Mouse (Mus musculus) lung, adult 2 months (tissue): Measurements from ENCODE around the gene Nt5dc3. TPM values are rescaled to one million over a fixed set of nuclear protein-coding genes. Genes with fewer than 3 reads are reported as not detected.

Source experiments
- DNase-seq: peaks from one replicate; pipeline ENCODE4 v3.0.0; 2022
- H3K4me1 ChIP-seq: fragments of 200-500 bp; 2 replicates; pipeline ENCODE4 v1.6.1; 2011; ENCODE audit warnings: low read length; ENCODE audit not compliant: control insufficient read depth, insufficient read depth
- H3K4me3 ChIP-seq: fragments of 200-500 bp; replicated peaks from 2 replicates; pipeline ENCODE3; 2011; ENCODE audit warnings: low read depth, mild to moderate bottlenecking, control low read depth, low read length; ENCODE audit errors: extremely low read depth
- CTCF ChIP-seq: fragments of 200-500 bp; IDR thresholded peaks from 2 replicates; pipeline ENCODE4 v1.5.1; 2011; ENCODE audit warnings: mild to moderate bottlenecking, low read length, control low read depth; ENCODE audit not compliant: insufficient read depth
- POLR2A ChIP-seq: fragments of 200-500 bp; IDR thresholded peaks from 2 replicates; pipeline ENCODE4 v1.6.1; 2011; ENCODE audit warnings: low read depth, mild to moderate bottlenecking, control low read depth, low read length, borderline replicate concordance; ENCODE audit errors: extremely low read depth
- WGBS: fragments of 180-500 bp; shearing (Covaris S2); methylation state at CpG from one replicate; pipeline ENCODE4 v1.1.7; 2018; 5-methylcytosine and 5-hydroxymethylcytosine counted together
- polyA plus RNA-seq: library from polyadenylated mRNA; depleted of rRNA; stranded (reverse); fragments of >200 nt; gene quantifications from 2 replicates; pipeline ENCODE4 v1.2.3, GENCODE M21; 2012

The Nt5dc3 gene
- polyA plus RNA-seq, 1 experiment: 12.8 TPM

- no peak overlapping the region for H3K4me3 ChIP-seq
- TF ChIP-seq CTCF: no peak
- no peak for TF ChIP-seq POLR2A
- WGBS: 45% methylated on average over 5 of the region's 5 CpGs
- peaks cover 5% of the 10 kb centered on the region for H3K4me1 ChIP-seq
- no peak for DNase-seq
Observed at GRCm38 (mm10) chr10:86788193-86788592, 9.4 kb downstream of the Nt5dc3 start.

- WGBS: 82% methylated on average over 7 of the region's 7 CpGs
- H3K4me1 ChIP-seq: peaks cover 4% of the 10 kb centered on the region
- DNase-seq: no peak
- no peak overlapping the region for H3K4me3 ChIP-seq
- no peak for TF ChIP-seq CTCF
Observed at GRCm38 (mm10) chr10:86789146-86789672, 10.4 kb downstream of the Nt5dc3 start.

- no peak for DNase-seq
- TF ChIP-seq CTCF (no peak), POLR2A (no peak)
- Histone ChIP-seq H3K4me1 (peaks cover 2% of the 10 kb centered on the region; the same call in 1 of the 2 replicates), H3K4me3 (no peak overlapping the region)
- WGBS: 67% methylated on average over 7 of the region's 7 CpGs
Observed at GRCm38 (mm10) chr10:86791507-86792184, 12.8 kb downstream of the Nt5dc3 start.

GRCm38 (mm10) chr10:86793509-86793951 is 14.7 kb downstream of the Nt5dc3 start:
- Histone ChIP-seq H3K4me3 (no peak overlapping the region), H3K4me1 (peaks cover 2% of the 10 kb centered on the region; the same call in 1 of the 2 replicates)
- peak; percentile 18 for DNase-seq
- no peak for TF ChIP-seq POLR2A
- TF ChIP-seq CTCF: no peak
- WGBS: 61% methylated on average over 2 of the region's 2 CpGs

- no peak overlapping the region for H3K4me3 ChIP-seq
- TF ChIP-seq CTCF (no peak), POLR2A (no peak)
- peaks cover 2% of the 10 kb centered on the region; the same call in 1 of the 2 replicates for H3K4me1 ChIP-seq
- DNase-seq: no peak
- 86% methylated on average over 4 of the region's 4 CpGs for WGBS
Observed at GRCm38 (mm10) chr10:86794196-86794595, 15.4 kb downstream of the Nt5dc3 start.

- 92% methylated on average over 9 of the region's 9 CpGs for WGBS
- TF ChIP-seq CTCF: no peak
- TF ChIP-seq POLR2A: no peak
Observed at GRCm38 (mm10) chr10:86794794-86795535, 16.2 kb downstream of the Nt5dc3 start.

GRCm38 (mm10) chr10:86796073-86796741 is 17.4 kb downstream of the Nt5dc3 start:
- WGBS: 92% methylated on average over 5 of the region's 5 CpGs
- TF ChIP-seq POLR2A: no peak
- TF ChIP-seq CTCF: no peak
- 0 out of 2 replicates have a peak, but pooled peaks cover 2% of the 10 kb centered on the region for H3K4me1 ChIP-seq

More at GRCm38 (mm10) chr10:86794794-86795535, 16.2 kb downstream of the Nt5dc3 start:
- DNase-seq: no peak
- H3K4me1 ChIP-seq: 0 out of 2 replicates have a peak, but pooled peaks cover 2% of the 10 kb centered on the region
- H3K4me3 ChIP-seq: no peak overlapping the region

GRCm38 (mm10) chr10:86807362-86807761 is 28.6 kb downstream of the Nt5dc3 start:
- Histone ChIP-seq H3K4me1 (no peaks in the 10 kb centered on the region), H3K4me3 (no peak overlapping the region)
- TF ChIP-seq POLR2A (no peak), CTCF (no peak)
- 95% methylated on average over 1 of the region's 1 CpGs for WGBS
- DNase-seq: no peak

More at GRCm38 (mm10) chr10:86796073-86796741, 17.4 kb downstream of the Nt5dc3 start:
- H3K4me3 ChIP-seq: no peak overlapping the region
- DNase-seq: no peak
